ENCODE assay signal across 8 mouse cellular contexts in the genomic region with DNA sequence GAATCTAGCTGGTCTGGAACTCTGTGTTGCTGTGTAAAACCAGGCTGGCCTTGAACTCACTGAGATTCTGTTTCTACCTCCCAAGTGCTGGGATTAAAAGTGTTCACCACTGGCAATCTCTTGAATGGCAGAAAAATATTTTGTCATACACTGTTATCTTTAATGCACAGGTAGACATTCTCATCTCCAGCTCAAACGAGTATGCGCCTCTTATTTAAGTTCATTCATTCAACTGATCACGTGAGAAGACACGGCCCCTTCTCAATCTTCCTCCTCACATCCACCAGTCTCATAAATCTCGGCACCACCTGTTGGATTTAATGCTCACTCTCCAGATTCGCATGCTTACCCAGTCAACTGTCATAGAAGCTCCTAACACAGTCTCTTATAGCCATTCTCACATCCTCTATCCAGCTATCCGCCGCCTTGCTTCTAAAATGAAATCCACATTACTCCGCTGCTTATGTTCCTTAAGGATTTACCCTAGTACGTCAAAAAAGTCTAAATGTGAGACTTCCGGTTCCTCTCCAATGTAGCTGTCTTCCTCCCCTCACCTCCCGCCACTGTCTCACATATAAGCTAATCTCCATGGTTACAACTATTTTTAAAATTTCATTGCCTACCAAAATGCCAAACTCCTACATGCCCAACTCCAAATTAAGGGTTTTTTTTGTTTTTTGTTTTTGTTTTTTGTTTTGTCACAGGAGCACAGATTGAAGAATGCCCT. TPM values are rescaled to one million over a fixed set of nuclear protein-coding genes. Genes with fewer than 3 reads are reported as not detected.
A peak's percentile ranks its signal among the peaks of the same experiment; 100 is the strongest.
DNase-seq lines count a peak whose midpoint lies in the region; ATAC-seq and TF ChIP-seq lines count a peak whose summit lies in the region.

No protein-coding gene starts in this region.

- DNase-seq in kidney, postnatal 25 days, result no peak
- DNase-seq in MEL-GATA-1-ER (ENCODE audit: extremely low read depth, low read depth), result peak; percentile 46
- no peak for DNase-seq in urinary bladder, postnatal 14 days (ENCODE audit: low spot score)

- peak overlapping the region; percentile 81 for H3K4me3 ChIP-seq in kidney, embryonic 16.5 days (ENCODE audit: low read length)
- peak overlapping the region; percentile 100 for H3K4me3 ChIP-seq in embryonic facial prominence, embryonic 15.5 days (replicated peaks)
- peak overlapping the region; percentile 95 for H3K4me3 ChIP-seq in limb, embryonic 13.5 days
- peak overlapping the region; percentile 76 for H3K4me3 ChIP-seq in olfactory bulb, adult 2 months (ENCODE audit: insufficient read depth, low read depth, low read length)

- H3K36me3 ChIP-seq in kidney, embryonic 16.5 days (ENCODE audit: insufficient read depth, low read length), result peaks cover 12% of the 10 kb centered on the region; the same call in 1 of the 2 replicates
- H3K36me3 ChIP-seq in embryonic facial prominence, embryonic 15.5 days, result peaks cover 21% of the 10 kb centered on the region; the same call in 1 of the 2 replicates
- H3K36me3 ChIP-seq in limb, embryonic 13.5 days, result peaks cover 19% of the 10 kb centered on the region

- no peak for TF ChIP-seq POLR2A in olfactory bulb, adult 2 months (IDR thresholded peaks at IDR 0.05; ENCODE audit: insufficient read depth, low read depth, low read length)

- ATAC-seq in kidney, embryonic 16.5 days (ENCODE audit: low FRiP score, low TSS enrichment), result no peak
- no peak for ATAC-seq in embryonic facial prominence, embryonic 15.5 days (ENCODE audit: insufficient number of reproducible peaks, low FRiP score, low TSS enrichment, low read depth)
- no peak for ATAC-seq in limb, embryonic 13.5 days (ENCODE audit: low FRiP score, low read depth)
- no peak for ATAC-seq in erythroid progenitor cell, adult 5-6 weeks (replicated peaks; ENCODE audit: low FRiP score, poor library complexity, severe bottlenecking)

- no peaks in the 10 kb centered on the region for H3K27me3 ChIP-seq in kidney, embryonic 16.5 days (ENCODE audit: insufficient read depth, low read length)
- no peaks in the 10 kb centered on the region for H3K27me3 ChIP-seq in embryonic facial prominence, embryonic 15.5 days
- H3K27me3 ChIP-seq in limb, embryonic 13.5 days, result no peaks in the 10 kb centered on the region

- no peak for TF ChIP-seq CTCF in olfactory bulb, adult 2 months (IDR thresholded peaks at IDR 0.05; ENCODE audit: insufficient read depth, low read depth, low read length)

- 27% methylated on average over 12 of the region's 12 CpGs for WGBS in kidney, embryonic 16.5 days
- WGBS in embryonic facial prominence, embryonic 15.5 days, result 27% methylated on average over 12 of the region's 12 CpGs
- WGBS in limb, embryonic 13.5 days, result 33% methylated on average over 12 of the region's 12 CpGs
- 23% methylated on average over 12 of the region's 12 CpGs for WGBS in olfactory bulb, adult 2 months

- H3K9ac ChIP-seq in kidney, embryonic 16.5 days (replicated peaks; ENCODE audit: low read length), result peak overlapping the region; percentile 90
- H3K9ac ChIP-seq in embryonic facial prominence, embryonic 15.5 days, result peak overlapping the region; percentile 85; the same call in 1 of the 2 replicates
- peak overlapping the region; percentile 87 for H3K9ac ChIP-seq in limb, embryonic 13.5 days

- H3K4me2 ChIP-seq in kidney, embryonic 16.5 days (replicated peaks; ENCODE audit: low read depth, low read length), result peak overlapping the region; percentile 78
- H3K4me2 ChIP-seq in embryonic facial prominence, embryonic 15.5 days (replicated peaks), result peak overlapping the region; percentile 65
- H3K4me2 ChIP-seq in limb, embryonic 13.5 days (replicated peaks), result peak overlapping the region; percentile 74

- peak overlapping the region; percentile 96; the same call in 1 of the 2 replicates for H3K27ac ChIP-seq in kidney, embryonic 16.5 days (ENCODE audit: low read length)
- H3K27ac ChIP-seq in embryonic facial prominence, embryonic 15.5 days (replicated peaks), result peak overlapping the region; percentile 95; the same call in 1 of the 2 replicates
- 0 out of 2 replicates have a peak overlapping the region, but pooled peaks have one; percentile 88 for H3K27ac ChIP-seq in limb, embryonic 13.5 days
- no peak overlapping the region for H3K27ac ChIP-seq in olfactory bulb, adult 2 months (ENCODE audit: insufficient read depth, low read depth, low read length)

- no peaks in the 10 kb centered on the region for H3K9me3 ChIP-seq in kidney, embryonic 16.5 days (ENCODE audit: low read length)
- H3K9me3 ChIP-seq in embryonic facial prominence, embryonic 15.5 days (replicated peaks), result no peaks in the 10 kb centered on the region
- H3K9me3 ChIP-seq in limb, embryonic 13.5 days, result no peaks in the 10 kb centered on the region

- peaks cover 11% of the 10 kb centered on the region for H3K4me1 ChIP-seq in kidney, embryonic 16.5 days (ENCODE audit: insufficient read depth, low read length)
- H3K4me1 ChIP-seq in embryonic facial prominence, embryonic 15.5 days, result peaks cover 6% of the 10 kb centered on the region
- H3K4me1 ChIP-seq in limb, embryonic 13.5 days, result peaks cover 10% of the 10 kb centered on the region
- H3K4me1 ChIP-seq in olfactory bulb, adult 2 months (ENCODE audit: control insufficient read depth, insufficient read depth, low read length), result no peaks in the 10 kb centered on the region

RNA-seq across cellular contexts. Expression of a gene that starts 1.0 kb away (rescaled TPM):
- polyA plus RNA-seq in kidney, embryonic 16.5 days (2015; fragmentation: Nextera tagmentation; extraction: Ambion mirVana), result 98.6 and 106 TPM in 2 replicates
- polyA plus RNA-seq in embryonic facial prominence, embryonic 15.5 days (2015; fragmentation: Nextera tagmentation; extraction: Ambion mirVana), result 98.3 and 107 TPM in 2 replicates
- polyA plus RNA-seq in limb, embryonic 13.5 days (2015; fragmentation: Nextera tagmentation; extraction: Ambion mirVana), result 103 and 104 TPM in 2 replicates
- not detected in 2 replicates for polyA plus RNA-seq in olfactory bulb, adult 2 months (2012; ENCODE audit: insufficient read depth, insufficient read length, low replicate concordance, missing spikeins)
- total RNA-seq in erythroid progenitor cell, adult 5-6 weeks (2015; ENCODE audit: low replicate concordance), result 7.1 and 13.7 TPM in 2 replicates
- 26.6 and 61.4 TPM in 2 replicates for total RNA-seq in erythroid progenitor cell, adult 5-6 weeks (2017; ENCODE audit: low replicate concordance)

RNA-seq across cellular contexts. Expression of a gene that starts 20.7 kb away (rescaled TPM):
- polyA plus RNA-seq in kidney, embryonic 16.5 days (2015; fragmentation: Nextera tagmentation; extraction: Ambion mirVana), result 27.4 and 28.0 TPM in 2 replicates
- 23.7 and 24.8 TPM in 2 replicates for polyA plus RNA-seq in embryonic facial prominence, embryonic 15.5 days (2015; fragmentation: Nextera tagmentation; extraction: Ambion mirVana)
- 23.5 and 27.0 TPM in 2 replicates for polyA plus RNA-seq in limb, embryonic 13.5 days (2015; fragmentation: Nextera tagmentation; extraction: Ambion mirVana)
- not detected in 2 replicates for polyA plus RNA-seq in olfactory bulb, adult 2 months (2012; ENCODE audit: insufficient read depth, insufficient read length, low replicate concordance, missing spikeins)
- 15.5 TPM in 2 replicates for total RNA-seq in erythroid progenitor cell, adult 5-6 weeks (2015; ENCODE audit: low replicate concordance)
- 20.9 and 21.6 TPM in 2 replicates for total RNA-seq in erythroid progenitor cell, adult 5-6 weeks (2017; ENCODE audit: low replicate concordance)

RNA-seq across cellular contexts. Expression of a gene that starts 37.3 kb away (rescaled TPM):
- polyA plus RNA-seq in kidney, embryonic 16.5 days (2015; fragmentation: Nextera tagmentation; extraction: Ambion mirVana), result 3.5 and 4.2 TPM in 2 replicates
- polyA plus RNA-seq in embryonic facial prominence, embryonic 15.5 days (2015; fragmentation: Nextera tagmentation; extraction: Ambion mirVana), result 20.5 and 22.0 TPM in 2 replicates
- polyA plus RNA-seq in limb, embryonic 13.5 days (2015; fragmentation: Nextera tagmentation; extraction: Ambion mirVana), result 3.5 TPM in 2 replicates
- not detected in 2 replicates for polyA plus RNA-seq in olfactory bulb, adult 2 months (2012; ENCODE audit: insufficient read depth, insufficient read length, low replicate concordance, missing spikeins)
- total RNA-seq in erythroid progenitor cell, adult 5-6 weeks (2015; ENCODE audit: low replicate concordance), result 0.84 and 4.7 TPM in 2 replicates
- 2.3 and 5.7 TPM in 2 replicates for total RNA-seq in erythroid progenitor cell, adult 5-6 weeks (2017; ENCODE audit: low replicate concordance)

RNA-seq across cellular contexts. Expression of a gene that starts 40.9 kb away (rescaled TPM):
- 17.6 and 17.9 TPM in 2 replicates for polyA plus RNA-seq in kidney, embryonic 16.5 days (2015; fragmentation: Nextera tagmentation; extraction: Ambion mirVana)
- 5.5 and 7.4 TPM in 2 replicates for polyA plus RNA-seq in embryonic facial prominence, embryonic 15.5 days (2015; fragmentation: Nextera tagmentation; extraction: Ambion mirVana)
- polyA plus RNA-seq in limb, embryonic 13.5 days (2015; fragmentation: Nextera tagmentation; extraction: Ambion mirVana), result 1.4 and 1.6 TPM in 2 replicates
- not detected in 2 replicates for polyA plus RNA-seq in olfactory bulb, adult 2 months (2012; ENCODE audit: insufficient read depth, insufficient read length, low replicate concordance, missing spikeins)
- 1.7 TPM in 1 of 2 replicates, not detected in the other for total RNA-seq in erythroid progenitor cell, adult 5-6 weeks (2015; ENCODE audit: low replicate concordance)
- total RNA-seq in erythroid progenitor cell, adult 5-6 weeks (2017; ENCODE audit: low replicate concordance), result not detected in 2 replicates

Comparison
In these comparisons a context has a peak if more than half of its experiments do, and no peak if none do; other contexts are left out.
1. RNA of a gene that starts 20.7 kb away (polyA plus RNA-seq): 27.4 to 28.0 TPM in kidney, embryonic 16.5 days, 23.5 to 27.0 TPM in limb, embryonic 13.5 days and 23.7 to 24.8 TPM in embryonic facial prominence, embryonic 15.5 days; not detected in olfactory bulb, adult 2 months; every median in the first group is over 10 times any median in the second.
2. Peak in every context shown above with its lines, with median percentiles within 50 percentile points of each other: H3K4me2 ChIP-seq, H3K4me3 ChIP-seq and H3K9ac ChIP-seq.